Mouse (Mus musculus) MEL (cell line): Measurements from ENCODE around the gene Npy. TPM values are rescaled to one million over a fixed set of nuclear protein-coding genes. Genes with fewer than 3 reads are reported as not detected.

Source experiments
- DNase-seq: peaks from one replicate; pipeline ENCODE4 v3.0.0; 2011; ENCODE audit warnings: low read depth, low spot score
- H3K27ac ChIP-seq: 2 replicates; pipeline ENCODE4 v1.5.1; 2012; ENCODE audit warnings: low read depth, mild to moderate bottlenecking, control low read depth, low read length, moderate library complexity; ENCODE audit not compliant: control insufficient read depth
- H3K27me3 ChIP-seq, 2 experiments: fragments of 150-350 bp in 1 of 2; sonication (generic) in 1 of 2; 2 replicates each; pipeline ENCODE4 v1.6.1; 2012; ENCODE audit warnings: low read length in 2 of 2, mild to moderate bottlenecking in 2 of 2, improper control_type of control experiment in 1 of 2, moderate library complexity in 1 of 2; ENCODE audit not compliant: insufficient read depth in 2 of 2, control insufficient read depth in 1 of 2
- H3K36me3 ChIP-seq, 2 experiments: 2 replicates each; pipeline ENCODE4 v1.6.1; 2012 to 2014; ENCODE audit warnings: low read length in 2 of 2, improper control_type of control experiment in 1 of 2, inconsistent platforms in 1 of 2, mild to moderate bottlenecking in 1 of 2; ENCODE audit not compliant: insufficient read depth in 2 of 2, control insufficient read depth in 1 of 2
- H3K4me1 ChIP-seq, 2 experiments: fragments of 150-350 bp in 1 of 2; sonication (generic) in 1 of 2; 2 replicates each; pipeline ENCODE4 v1.6.1; 2012; ENCODE audit warnings: low read length in 2 of 2, improper control_type of control experiment in 1 of 2, mild to moderate bottlenecking in 1 of 2; ENCODE audit not compliant: insufficient read depth in 2 of 2, control insufficient read depth in 1 of 2
- H3K4me3 ChIP-seq, 2 experiments: fragments of 150-350 bp in 1 of 2; sonication (generic) in 1 of 2; 2 replicates each; pipeline ENCODE4 v1.5.1; 2012; ENCODE audit warnings: low read depth in 2 of 2, low read length in 2 of 2, mild to moderate bottlenecking in 2 of 2, moderate library complexity in 2 of 2, control low read depth in 1 of 2, improper control_type of control experiment in 1 of 2; ENCODE audit not compliant: control insufficient read depth in 1 of 2, insufficient read depth in 1 of 2
- H3K79me2 ChIP-seq: 2 replicates; pipeline ENCODE4 v1.6.1; 2012; ENCODE audit warnings: mild to moderate bottlenecking, low read length, moderate library complexity; ENCODE audit not compliant: control insufficient read depth, poor library complexity, insufficient read depth
- H3K9ac ChIP-seq: 2 replicates; pipeline ENCODE4 v1.6.1; 2012; ENCODE audit warnings: low read depth, mild to moderate bottlenecking, control low read depth, low read length, moderate library complexity; ENCODE audit not compliant: control insufficient read depth, poor library complexity, severe bottlenecking
- H3K9me3 ChIP-seq: fragments of 150-350 bp; sonication (generic); replicated peaks from 2 replicates; pipeline ENCODE4 v1.6.1; 2012; ENCODE audit warnings: mild to moderate bottlenecking, low read length, improper control_type of control experiment, moderate library complexity; ENCODE audit not compliant: insufficient read depth
- BHLHE40 ChIP-seq: IDR thresholded peaks from 2 replicates; pipeline ENCODE4 v1.6.1; 2012; ENCODE audit warnings: low read depth, mild to moderate bottlenecking, inconsistent platforms, low read length, improper control_type of control experiment, borderline replicate concordance
- CHD1 ChIP-seq: IDR thresholded peaks from 2 replicates; pipeline ENCODE4 v1.6.1; 2012; ENCODE audit warnings: low read depth, mild to moderate bottlenecking, inconsistent platforms, low read length, improper control_type of control experiment
- E2F4 ChIP-seq: IDR thresholded peaks from 2 replicates; pipeline ENCODE4 v1.6.1; 2011; ENCODE audit warnings: low read depth, low read length, improper control_type of control experiment, borderline replicate concordance
- GABPA ChIP-seq: IDR thresholded peaks from 2 replicates; pipeline ENCODE4 v1.6.1; 2012; ENCODE audit warnings: low read depth, mild to moderate bottlenecking, inconsistent platforms, low read length, improper control_type of control experiment, moderate library complexity
- HCFC1 ChIP-seq: IDR thresholded peaks from 2 replicates; pipeline ENCODE4 v1.6.1; 2012; ENCODE audit warnings: low read depth, mild to moderate bottlenecking, inconsistent platforms, low read length, improper control_type of control experiment, moderate library complexity
- KAT2A ChIP-seq: conservative IDR thresholded peaks from 2 replicates; pipeline ENCODE4 v1.6.1; 2012; ENCODE audit warnings: low read depth, low read length, improper control_type of control experiment, inconsistent platforms
- MAX ChIP-seq: IDR thresholded peaks from 2 replicates; pipeline ENCODE4 v1.6.1; 2011; ENCODE audit warnings: low read length, improper control_type of control experiment
- MAZ ChIP-seq: IDR thresholded peaks from 2 replicates; pipeline ENCODE4 v1.6.1; 2012; ENCODE audit warnings: low read depth, mild to moderate bottlenecking, inconsistent platforms, low read length, improper control_type of control experiment
- NELFE ChIP-seq: IDR thresholded peaks from 2 replicates; pipeline ENCODE4 v1.6.1; 2011; ENCODE audit warnings: low read depth, low read length, improper control_type of control experiment
- NRF1 ChIP-seq: IDR thresholded peaks from 2 replicates; pipeline ENCODE4 v1.6.1; 2014; ENCODE audit warnings: low read depth, mild to moderate bottlenecking, inconsistent platforms, low read length, improper control_type of control experiment, moderate library complexity; ENCODE audit not compliant: poor library complexity, insufficient read depth, severe bottlenecking
- POLR2A ChIP-seq, 2 experiments: IDR thresholded peaks; 2 replicates each; pipeline ENCODE4 v1.6.1; 2011 to 2012; ENCODE audit warnings: low read length in 2 of 2, mild to moderate bottlenecking in 2 of 2, control low read depth in 1 of 2, improper control_type of control experiment in 1 of 2, low read depth in 1 of 2, moderate library complexity in 1 of 2; ENCODE audit not compliant: control insufficient read depth in 1 of 2, insufficient read depth in 1 of 2, poor library complexity in 1 of 2
- POLR2AphosphoS5 ChIP-seq: IDR thresholded peaks from 2 replicates; pipeline ENCODE4 v1.6.1; 2012; ENCODE audit warnings: low read depth, borderline replicate concordance, mild to moderate bottlenecking, inconsistent platforms, low read length, moderate library complexity, mixed read lengths
- RAD21 ChIP-seq: IDR thresholded peaks from 2 replicates; pipeline ENCODE4 v1.6.1; 2011; ENCODE audit warnings: mild to moderate bottlenecking, low read depth, low read length, improper control_type of control experiment
- SMC3 ChIP-seq: IDR thresholded peaks from 2 replicates; pipeline ENCODE4 v1.6.1; 2011; ENCODE audit warnings: low read depth, low read length, improper control_type of control experiment
- TAL1 ChIP-seq: IDR thresholded peaks from 2 replicates; pipeline ENCODE4 v1.6.1; 2012; ENCODE audit warnings: mild to moderate bottlenecking, inconsistent platforms, low read length, moderate library complexity, mixed read lengths
- TBP ChIP-seq: IDR thresholded peaks from 2 replicates; pipeline ENCODE4 v1.8.0; 2011; ENCODE audit warnings: low read depth, low read length, improper control_type of control experiment
- UBTF ChIP-seq: IDR thresholded peaks from 2 replicates; pipeline ENCODE4 v1.6.1; 2012; ENCODE audit warnings: low read depth, mild to moderate bottlenecking, inconsistent platforms, low read length, improper control_type of control experiment, moderate library complexity, borderline replicate concordance; ENCODE audit not compliant: insufficient read depth
- USF1 ChIP-seq: IDR thresholded peaks from 2 replicates; pipeline ENCODE4 v1.6.1; 2014; ENCODE audit warnings: low read depth, mild to moderate bottlenecking, inconsistent platforms, low read length, improper control_type of control experiment, moderate library complexity
- ZC3H11A ChIP-seq: IDR thresholded peaks from 2 replicates; pipeline ENCODE4 v1.6.1; 2012; ENCODE audit warnings: low read depth, mild to moderate bottlenecking, inconsistent platforms, low read length, improper control_type of control experiment
- ZKSCAN1 ChIP-seq: IDR thresholded peaks from 2 replicates; pipeline ENCODE4 v1.6.1; 2012; ENCODE audit warnings: low read depth, mild to moderate bottlenecking, inconsistent platforms, low read length, improper control_type of control experiment, moderate library complexity
- polyA plus RNA-seq, 2 experiments: library from polyadenylated mRNA; stranded (reverse) in 1 of 2; unstranded in 1 of 2; fragments of >175 nt in 1 of 2; fragments of >200 nt in 1 of 2; gene quantifications; 2 replicates each; pipeline versions ENCODE4 v1.2.1 to v1.2.4; 2012; ENCODE audit warnings: low replicate concordance in 2 of 2, low read depth in 1 of 2; ENCODE audit not compliant: insufficient read length in 2 of 2, insufficient read depth in 1 of 2, missing spikeins in 1 of 2
- total RNA-seq: library from RNA; depleted of rRNA; stranded (reverse); fragments of 300-350 nt; gene quantifications from 2 replicates; pipeline ENCODE4 v1.2.3, GENCODE M21; 2012

The Npy gene
- total and polyA plus RNA-seq, 3 experiments = not detected

GRCm38 (mm10) chr6:49778729-49779128 is 43.8 kb upstream of the Npy start:
- H3K27ac ChIP-seq = no peak overlapping the region
- no peak overlapping the region for H3K4me3 ChIP-seq
- H3K4me1 ChIP-seq = no peaks in the 10 kb centered on the region
- H3K9me3 ChIP-seq = no peaks in the 10 kb centered on the region
- no peak for DNase-seq
- H3K9ac ChIP-seq = no peak overlapping the region
- TF ChIP-seq RAD21 = no peak
- no peak for TF ChIP-seq ZKSCAN1
- TF ChIP-seq GABPA = no peak
- TF ChIP-seq POLR2A (IDR thresholded peaks at IDR 0.05; ENCODE audit: control insufficient read depth in 1 of 2, insufficient read depth in 1 of 2, low read depth in 1 of 2, low read length in 2 of 2, poor library complexity in 1 of 2) = no peak
- TF ChIP-seq NRF1 = no peak
- TF ChIP-seq MAX = no peak
- TF ChIP-seq HCFC1 = no peak
- no peak for TF ChIP-seq UBTF
- TF ChIP-seq NELFE = no peak
- no peak for TF ChIP-seq CHD1
- no peak for TF ChIP-seq POLR2AphosphoS5
- H3K36me3 ChIP-seq = no peaks in the 10 kb centered on the region
- H3K27me3 ChIP-seq = no peaks in the 10 kb centered on the region
- no peaks in the 10 kb centered on the region for H3K79me2 ChIP-seq

- Histone ChIP-seq H3K9ac (no peak overlapping the region), H3K79me2 (no peaks in the 10 kb centered on the region), H3K36me3 (no peaks in the 10 kb centered on the region), H3K9me3 (no peaks in the 10 kb centered on the region), H3K27me3 (no peaks in the 10 kb centered on the region), H3K4me1 (no peaks in the 10 kb centered on the region)
- DNase-seq = no peak
- TF ChIP-seq POLR2A (IDR thresholded peaks at IDR 0.05; ENCODE audit: control insufficient read depth in 1 of 2, insufficient read depth in 1 of 2, low read depth in 1 of 2, low read length in 2 of 2, poor library complexity in 1 of 2) (no peak), MAX (no peak), TBP (no peak), CHD1 (no peak), ZC3H11A (no peak), USF1 (no peak), KAT2A (no peak), POLR2AphosphoS5 (no peak), E2F4 (no peak), SMC3 (no peak), TAL1 (no peak), ZKSCAN1 (no peak), BHLHE40 (no peak), GABPA (no peak), HCFC1 (no peak), MAZ (no peak)
- TF ChIP-seq, all 39 proteins: peak for 0
- Histone ChIP-seq H3K27ac (no peak overlapping the region), H3K4me3 (no peak overlapping the region)
Observed at GRCm38 (mm10) chr6:49779606-49780005, 42.9 kb upstream of the Npy start.
